Mouse (Mus musculus): ENCODE data around the gene Rc3h2. TPM values are rescaled to one million over a fixed set of nuclear protein-coding genes. Genes with fewer than 3 reads are reported as not detected.

The Rc3h2 gene
- polyA plus RNA-seq (2014; fragmentation: Illumina TruSeq; extraction: RNeasy Lipid Tissue Mini Kit (QIAGEN cat#74804); ENCODE audit: low read depth, low replicate concordance): 9.3 TPM

GRCm38 (mm10) chr2:37422306-37423304, at the start of gene Rc3h2:
Rc3h2 (minus strand) TSS chr2:37422903.

GRCm38 (mm10) chr2:37442611-37443591, 20.2 kb upstream of the Rc3h2 start, which contains the start of the genes Zbtb26, Zbtb6 and Rabgap1:
Zbtb26 (minus strand) TSS chr2:37443135.
Zbtb6 (minus strand) TSS chr2:37443171.
Rabgap1 (plus strand) TSS chr2:37443279.

GRCm38 (mm10) chr2:37358633-37359540, 63.8 kb downstream of the Rc3h2 start, which contains the start of gene Pdcl:
Pdcl (minus strand) TSS chr2:37359332.

GRCm38 (mm10) chr2:37326215-37326614, 96.5 kb downstream of the Rc3h2 start, which contains the start of gene Olfr368:
Olfr368 (plus strand) TSS chr2:37326515.

Other genes with a start within 250 kb of the Rc3h2 start
- not detected for gene Olfr365, start 234.7 kb downstream of the Rc3h2 start, polyA plus RNA-seq (2014; fragmentation: Illumina TruSeq; extraction: RNeasy Lipid Tissue Mini Kit (QIAGEN cat#74804); ENCODE audit: low read depth, low replicate concordance)
- not detected for gene Olfr366, start 211.3 kb downstream of the Rc3h2 start, polyA plus RNA-seq (2014; fragmentation: Illumina TruSeq; extraction: RNeasy Lipid Tissue Mini Kit (QIAGEN cat#74804); ENCODE audit: low read depth, low replicate concordance)
- gene Olfr368, start 96.4 kb downstream of the Rc3h2 start, polyA plus RNA-seq (2014; fragmentation: Illumina TruSeq; extraction: RNeasy Lipid Tissue Mini Kit (QIAGEN cat#74804); ENCODE audit: low read depth, low replicate concordance): not detected
- gene Pdcl, start 63.6 kb downstream of the Rc3h2 start, polyA plus RNA-seq (2014; fragmentation: Illumina TruSeq; extraction: RNeasy Lipid Tissue Mini Kit (QIAGEN cat#74804); ENCODE audit: low read depth, low replicate concordance): 21.4 TPM
- 4.5 TPM for gene Zbtb26, start 20.2 kb upstream of the Rc3h2 start, polyA plus RNA-seq (2014; fragmentation: Illumina TruSeq; extraction: RNeasy Lipid Tissue Mini Kit (QIAGEN cat#74804); ENCODE audit: low read depth, low replicate concordance)
- gene Zbtb6, start 20.3 kb upstream of the Rc3h2 start, polyA plus RNA-seq (2014; fragmentation: Illumina TruSeq; extraction: RNeasy Lipid Tissue Mini Kit (QIAGEN cat#74804); ENCODE audit: low read depth, low replicate concordance): 5.2 TPM
- gene Rabgap1, start 20.4 kb upstream of the Rc3h2 start, polyA plus RNA-seq (2014; fragmentation: Illumina TruSeq; extraction: RNeasy Lipid Tissue Mini Kit (QIAGEN cat#74804); ENCODE audit: low read depth, low replicate concordance): 24.2 TPM
- 0.39 TPM for gene Gpr21, start 93.4 kb upstream of the Rc3h2 start, polyA plus RNA-seq (2014; fragmentation: Illumina TruSeq; extraction: RNeasy Lipid Tissue Mini Kit (QIAGEN cat#74804); ENCODE audit: low read depth, low replicate concordance)

Data from heart, adult 10 weeks (tissue).